Mouse (Mus musculus) thymus, postnatal 10 days (tissue): ENCODE measurements around the gene Lrrd1.
"Not testable (repeated sequence)": the region's sequence is repeated elsewhere in the genome, so short reads cannot be mapped to it uniquely, and the experiment has no call there.

Experiments
- DNase-seq, 2 experiments: peaks; one replicate each; pipeline ENCODE4 v3.0.0; 2021; ENCODE audit warnings: low spot score in 2 of 2

The Lrrd1 gene

DNA sequence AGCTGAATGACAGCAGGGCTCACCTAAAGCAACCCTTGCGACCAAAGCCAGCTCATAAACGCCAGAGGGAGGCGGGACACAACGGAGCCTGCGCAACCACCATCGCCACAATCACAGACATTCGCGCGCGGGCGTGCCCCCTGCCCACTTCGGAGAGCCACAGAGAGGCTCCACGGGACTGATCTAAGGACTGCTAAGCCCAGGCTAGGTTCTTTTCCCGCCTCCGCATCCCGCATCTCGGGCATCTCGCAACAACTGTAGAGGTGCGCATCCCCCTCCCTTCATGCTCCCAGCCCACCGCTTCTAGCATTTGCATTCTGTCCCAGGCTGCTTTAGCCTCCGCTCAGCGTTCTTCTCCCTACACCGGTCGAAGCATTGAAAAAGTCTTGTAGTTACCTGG lies at the start of gene Lrrd1:
TSS of gene Lrrd1 (plus strand) at position 148 of the 400 bp plus-strand sequence.
- no peak for DNase-seq

DNA sequence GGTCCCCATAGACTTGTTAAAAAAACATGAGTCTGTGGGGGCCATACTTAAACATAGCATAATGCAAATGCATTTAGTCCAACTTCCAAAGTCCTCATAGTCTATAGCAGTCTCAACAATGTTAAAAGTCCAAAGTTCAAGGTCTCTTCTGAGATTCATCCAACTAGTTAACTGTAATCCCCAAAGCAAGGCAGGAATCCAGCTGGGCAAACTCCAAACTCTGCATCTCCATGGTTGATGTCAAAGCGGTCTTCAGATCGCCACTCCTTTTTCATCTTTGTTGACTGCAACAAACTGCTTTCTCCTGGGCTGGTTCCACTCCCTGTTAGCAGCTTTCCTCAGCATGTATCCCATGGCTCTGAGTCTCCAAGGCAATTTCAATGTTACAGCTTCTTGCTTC lies 47.9 kb upstream of the Lrrd1 start:
- not testable (repeated sequence) for DNase-seq

DNA sequence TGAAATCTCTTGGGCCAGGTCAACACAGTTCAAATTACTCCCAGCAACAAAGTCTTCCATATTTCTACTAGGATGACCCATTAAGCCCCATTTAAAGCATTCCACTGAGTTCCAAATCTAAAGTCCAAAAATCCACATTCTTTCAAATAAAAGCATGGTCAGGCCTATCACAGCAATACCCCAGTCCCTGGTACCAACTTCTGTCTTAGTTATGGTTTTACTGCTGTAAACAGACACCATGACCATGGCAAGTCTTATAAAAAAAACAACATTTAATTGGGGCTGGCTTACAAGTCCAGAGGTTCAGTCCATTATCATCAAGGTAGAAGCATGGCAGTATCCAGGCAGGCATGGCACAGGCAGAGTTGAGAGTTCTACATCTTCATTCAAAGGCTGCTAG lies 46.3 kb upstream of the Lrrd1 start:
- not testable (repeated sequence) for DNase-seq

DNA sequence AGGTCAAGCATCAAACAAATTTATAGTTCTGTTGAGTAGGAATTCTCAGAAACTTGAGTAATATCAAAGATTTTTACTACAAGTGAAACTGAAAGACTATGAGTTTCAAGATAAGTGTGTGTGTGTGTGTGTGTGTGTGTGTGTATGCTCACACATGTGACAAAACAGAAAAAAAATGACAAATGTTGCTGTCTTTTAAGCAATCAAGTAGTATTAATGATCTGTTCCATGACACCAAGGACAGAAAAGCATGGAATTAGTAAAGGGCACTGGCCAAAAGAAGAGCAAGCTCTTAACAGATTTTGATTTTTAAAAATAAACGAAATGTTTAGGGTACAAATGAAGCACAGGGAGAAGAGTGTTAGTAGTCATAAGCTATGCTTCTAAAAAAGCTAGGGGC lies 44.9 kb upstream of the Lrrd1 start:
- DNase-seq, result no peak

DNA sequence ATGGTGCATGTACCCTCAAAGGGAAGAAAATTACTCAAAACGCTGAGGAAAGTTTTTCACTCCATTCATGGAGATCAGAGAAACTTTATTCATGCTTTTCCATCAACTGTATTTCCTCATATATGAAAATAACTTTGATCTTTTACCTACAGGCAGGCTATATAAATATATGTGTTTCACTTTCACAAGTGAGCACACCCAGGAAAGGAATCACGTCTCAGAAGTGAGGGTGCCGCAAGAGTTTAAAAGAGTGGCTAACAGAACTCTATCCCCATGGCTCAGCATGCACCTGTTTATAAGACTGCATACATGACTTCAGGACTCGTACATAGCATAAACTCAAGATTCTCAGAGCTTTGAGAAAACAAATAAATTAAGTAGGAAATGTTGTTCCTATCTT lies 44.1 kb upstream of the Lrrd1 start:
- no peak for DNase-seq

DNA sequence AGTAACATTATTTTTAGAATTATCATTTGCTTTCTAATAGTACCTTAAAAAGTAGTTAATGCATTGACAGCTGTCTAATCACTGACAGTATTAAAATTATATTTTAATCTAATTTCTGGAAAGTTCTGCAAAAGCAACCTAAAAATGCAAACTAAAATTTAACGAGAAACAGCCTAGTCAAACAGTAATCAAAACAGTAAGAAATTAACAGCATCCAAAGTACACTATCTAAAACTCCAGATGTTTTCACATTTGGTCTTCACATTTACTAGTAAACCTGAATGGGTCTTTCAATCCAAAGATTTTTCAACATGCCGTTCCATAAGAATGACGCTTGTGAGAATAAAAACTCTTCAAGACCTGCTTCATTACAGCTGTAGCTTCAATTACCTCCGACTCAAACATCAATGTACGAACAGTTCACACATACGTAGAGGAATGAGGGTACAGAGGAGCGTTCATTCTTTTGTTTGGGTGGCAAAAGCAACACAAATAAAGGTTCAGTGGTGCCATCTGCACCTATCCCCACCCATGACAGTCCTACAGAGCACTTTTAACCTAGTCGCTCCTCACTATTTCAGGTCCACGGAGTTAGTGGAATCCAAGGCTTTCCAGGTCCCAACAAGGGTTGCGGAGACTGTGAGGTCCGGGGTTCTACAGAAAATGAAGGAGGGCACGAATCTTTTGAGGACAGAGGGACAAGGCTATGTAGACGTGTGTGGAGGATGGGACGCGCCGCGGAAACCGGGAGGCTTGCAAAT lies 43.1 kb upstream of the Lrrd1 start:
- DNase-seq, result no peak

DNA sequence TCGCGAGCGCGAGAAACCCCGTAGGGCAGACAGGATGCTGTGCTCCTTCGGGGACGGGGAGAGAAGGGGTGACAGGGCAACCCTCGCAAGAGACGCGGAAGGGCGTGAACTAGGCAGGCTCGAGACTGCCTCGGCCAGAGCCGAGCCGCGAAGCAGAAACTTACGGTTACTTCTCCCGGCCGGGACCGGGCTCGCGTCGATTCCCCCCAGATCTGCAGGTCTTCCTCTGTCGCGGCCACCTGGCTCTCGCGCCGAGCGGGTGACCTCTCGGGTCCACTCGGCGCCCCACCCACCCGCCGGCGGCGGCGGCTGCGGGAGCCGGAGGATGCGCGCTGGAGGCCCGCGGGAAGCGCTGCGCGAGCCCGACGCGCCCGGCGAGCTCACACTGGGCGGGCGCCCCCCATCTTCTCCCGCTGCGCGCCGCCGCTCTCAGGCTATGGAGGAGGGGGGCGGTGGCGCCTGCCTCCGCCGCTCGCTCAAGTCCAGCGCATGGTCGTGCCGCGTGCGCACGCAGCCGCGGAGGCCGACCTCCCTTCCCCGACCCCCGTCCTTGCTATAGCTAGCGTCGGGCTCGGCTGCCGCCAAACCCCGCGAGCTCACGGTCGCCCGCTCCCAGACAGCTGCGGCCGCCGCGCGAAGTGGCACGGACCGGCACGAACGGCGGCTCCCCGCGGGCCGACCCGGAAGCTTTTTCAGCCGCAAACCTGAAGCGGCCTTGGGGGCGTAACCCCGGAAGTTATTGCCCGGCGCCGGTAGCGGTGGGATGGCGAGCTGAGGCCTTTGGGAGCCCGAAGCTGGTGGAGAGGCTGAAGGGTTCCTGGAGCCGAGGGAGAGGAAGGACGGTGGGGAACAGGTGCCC lies 42.3 kb upstream of the Lrrd1 start, which contains the start of the genes Ankib1 and Krit1:
TSS of gene Ankib1 (minus strand) at position 493 of the 859 bp plus-strand sequence.
TSS of gene Krit1 (plus strand) at position 752 of the 859 bp plus-strand sequence.
- peak; percentile 82 to 86 for DNase-seq

DNA sequence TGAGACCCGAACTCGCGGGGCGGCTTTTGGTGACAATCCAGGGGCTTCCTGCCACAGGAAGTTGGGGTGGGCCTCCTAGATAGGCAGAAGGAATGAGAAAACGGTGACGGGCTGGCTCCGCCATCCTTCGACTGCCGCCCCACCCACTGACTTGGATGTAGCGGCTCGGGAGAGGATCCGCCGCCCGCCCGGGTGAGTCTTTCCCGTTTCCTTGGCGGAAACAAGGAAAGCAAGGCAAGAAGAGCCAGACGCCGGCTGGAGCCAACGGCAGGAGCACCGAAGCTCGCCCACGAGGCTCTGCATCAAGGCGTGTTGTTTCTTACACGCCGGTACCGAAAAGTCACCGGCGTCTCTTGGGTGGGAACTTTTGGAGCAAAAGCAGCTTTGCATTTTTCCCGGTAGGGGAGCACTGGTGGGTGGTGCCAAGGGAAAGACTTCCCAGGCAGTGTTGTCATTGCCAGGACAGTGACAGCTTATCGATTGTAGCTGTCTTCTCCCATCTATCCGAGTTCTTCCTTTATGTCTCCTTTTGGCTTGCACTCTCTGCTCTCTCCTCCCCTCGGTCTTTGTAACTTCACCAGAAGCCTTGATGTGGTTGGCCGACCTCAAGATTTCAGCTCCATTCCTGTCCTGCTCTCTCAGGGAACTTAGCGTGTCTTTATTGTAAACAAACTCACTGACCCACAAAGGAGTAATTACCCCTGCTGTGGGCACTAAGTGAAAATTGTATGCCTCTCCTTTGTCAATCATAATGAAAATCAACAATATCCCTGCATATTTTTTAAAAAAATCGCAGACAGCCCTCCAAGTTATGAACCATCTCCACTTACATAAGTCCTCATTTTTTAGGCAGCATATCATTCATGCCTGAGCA lies 41.4 kb upstream of the Lrrd1 start:
- peak in 1 of 2 experiments; percentile 10 for DNase-seq

DNA sequence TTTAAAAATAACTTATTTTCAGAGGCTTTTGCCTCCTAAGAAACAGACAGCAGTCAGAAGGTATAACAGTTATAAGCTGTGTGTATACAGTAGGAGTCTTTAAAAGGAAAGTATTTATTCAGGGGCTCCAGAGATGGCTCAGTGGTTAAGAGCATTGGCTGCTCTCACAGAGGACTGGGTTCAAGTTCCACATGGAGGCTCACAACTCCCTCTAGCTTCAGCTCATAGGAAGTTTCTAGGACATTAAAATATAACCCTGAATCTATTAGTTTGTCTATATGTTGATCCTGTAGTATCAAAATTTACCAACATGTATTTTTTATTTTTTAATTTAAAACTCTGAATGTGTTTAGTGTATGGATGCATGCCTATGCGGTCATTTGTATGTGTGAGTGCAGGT lies 36.5 kb upstream of the Lrrd1 start:
- no peak for DNase-seq

DNA sequence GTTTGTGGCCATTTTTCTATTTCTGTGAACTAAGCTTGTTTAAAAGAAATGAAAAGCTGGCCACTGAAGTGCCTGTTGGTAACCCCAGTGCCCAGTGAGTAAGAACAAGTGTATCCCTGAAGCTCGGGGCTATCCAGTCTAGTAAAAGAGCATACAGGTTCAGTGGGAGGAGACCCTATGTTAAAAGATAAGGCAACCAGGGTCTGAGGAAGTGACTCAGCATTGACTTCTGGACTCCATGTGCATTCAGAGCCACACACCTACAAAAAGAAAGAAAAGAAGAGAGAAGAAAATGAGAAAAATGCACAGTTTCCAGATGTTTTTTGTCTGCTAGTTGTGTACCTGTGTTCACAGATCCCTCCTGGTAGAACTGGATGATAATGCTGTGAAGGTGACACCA lies 10.9 kb upstream of the Lrrd1 start:
- DNase-seq, result no peak

DNA sequence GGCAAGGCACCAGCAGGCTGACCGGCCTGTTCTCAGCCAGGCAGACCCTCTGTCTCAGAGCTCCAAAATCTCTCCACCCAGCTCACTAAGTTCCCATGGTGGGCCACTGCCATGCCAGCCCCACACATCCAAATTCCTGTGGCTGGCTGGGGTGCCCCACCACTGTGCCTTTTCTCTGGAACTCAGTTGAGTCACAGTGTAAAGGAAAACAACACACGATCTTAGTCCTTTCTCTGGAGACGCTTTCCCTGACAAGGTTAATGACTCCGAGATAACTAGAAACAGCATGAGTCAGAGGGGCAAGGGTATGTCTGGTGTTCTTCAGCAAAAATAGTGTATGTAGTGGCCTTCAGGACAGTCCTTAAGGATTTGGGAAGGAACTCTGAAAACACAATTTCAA lies 25.2 kb downstream of the Lrrd1 start:
- DNase-seq, result no peak

DNA sequence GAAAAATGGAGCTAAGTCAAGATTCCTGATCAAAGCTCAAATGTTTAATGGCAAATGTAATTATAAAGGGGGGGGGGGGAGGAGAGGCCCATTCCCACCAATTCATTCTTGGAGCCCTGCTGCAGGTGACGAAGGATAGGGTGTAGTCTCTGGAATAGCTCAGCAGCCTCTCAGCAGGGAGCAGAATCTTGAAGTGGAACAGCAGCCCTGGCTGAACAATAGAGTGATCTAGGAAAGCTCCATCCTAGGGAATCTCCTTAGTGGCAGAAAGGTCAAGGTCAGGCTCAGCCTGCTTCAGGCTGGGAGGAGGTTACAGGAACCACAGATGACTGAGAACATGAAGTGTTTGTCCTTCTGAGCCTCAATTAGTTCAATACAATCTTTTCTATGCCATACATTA lies 27.4 kb downstream of the Lrrd1 start:
- DNase-seq, result no peak

DNA sequence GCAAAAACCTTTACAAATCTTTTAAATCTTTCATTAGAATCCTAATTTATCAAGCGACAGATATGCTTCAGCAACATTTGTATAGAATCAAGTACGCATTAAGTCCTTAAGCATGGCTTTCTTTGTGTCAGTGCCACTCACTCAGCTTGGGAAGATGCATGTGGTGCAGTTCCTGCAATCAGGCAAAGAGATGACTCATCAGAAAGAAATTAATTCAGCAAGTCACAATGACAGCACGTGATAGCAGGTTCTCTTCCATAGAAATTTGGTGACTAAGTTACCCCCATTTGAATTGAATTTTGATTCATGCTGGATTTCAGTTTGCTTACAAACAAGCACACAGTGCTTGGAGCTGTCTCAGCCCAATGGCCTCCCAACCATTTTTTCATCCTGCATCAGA lies 28.5 kb downstream of the Lrrd1 start:
- DNase-seq, result no peak

DNA sequence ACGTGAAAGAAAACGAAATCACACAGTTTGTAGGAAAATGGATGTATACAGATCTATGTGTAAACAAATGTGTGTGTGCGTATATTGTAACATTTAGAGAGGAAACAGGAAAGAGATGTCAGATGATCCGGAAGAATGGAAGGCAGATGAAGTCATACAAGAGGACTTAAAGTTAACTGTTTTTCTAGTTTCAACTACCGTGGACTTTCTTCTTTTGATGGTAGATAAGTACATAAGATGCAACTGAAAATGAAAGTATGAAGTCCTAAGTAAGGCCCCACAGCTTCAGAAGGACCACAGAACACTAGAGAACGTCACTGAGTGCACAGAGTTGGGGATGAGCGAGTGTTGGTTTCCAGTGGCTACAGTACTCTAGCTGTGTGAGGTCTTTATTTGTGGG lies 41.9 kb downstream of the Lrrd1 start:
- not testable (repeated sequence) for DNase-seq

DNA sequence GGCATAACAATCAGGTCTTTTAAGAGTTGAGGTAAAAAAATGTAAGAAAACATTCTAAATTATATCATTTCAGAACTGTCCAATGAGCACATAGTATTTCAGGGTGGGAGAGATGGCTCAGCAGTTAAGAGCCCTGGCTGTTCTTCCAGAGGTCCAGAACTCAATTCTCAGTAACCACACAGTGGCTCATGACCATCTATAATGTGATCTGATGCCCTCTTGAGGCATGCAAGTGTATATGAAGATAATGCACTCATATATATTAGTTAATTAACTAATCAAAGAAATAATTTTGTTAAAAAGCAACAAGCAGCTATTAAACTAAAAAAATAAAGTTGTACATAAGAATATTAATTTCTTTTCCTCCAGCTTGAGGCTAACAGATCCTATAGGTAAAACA lies 44.2 kb downstream of the Lrrd1 start:
- no peak for DNase-seq

DNA sequence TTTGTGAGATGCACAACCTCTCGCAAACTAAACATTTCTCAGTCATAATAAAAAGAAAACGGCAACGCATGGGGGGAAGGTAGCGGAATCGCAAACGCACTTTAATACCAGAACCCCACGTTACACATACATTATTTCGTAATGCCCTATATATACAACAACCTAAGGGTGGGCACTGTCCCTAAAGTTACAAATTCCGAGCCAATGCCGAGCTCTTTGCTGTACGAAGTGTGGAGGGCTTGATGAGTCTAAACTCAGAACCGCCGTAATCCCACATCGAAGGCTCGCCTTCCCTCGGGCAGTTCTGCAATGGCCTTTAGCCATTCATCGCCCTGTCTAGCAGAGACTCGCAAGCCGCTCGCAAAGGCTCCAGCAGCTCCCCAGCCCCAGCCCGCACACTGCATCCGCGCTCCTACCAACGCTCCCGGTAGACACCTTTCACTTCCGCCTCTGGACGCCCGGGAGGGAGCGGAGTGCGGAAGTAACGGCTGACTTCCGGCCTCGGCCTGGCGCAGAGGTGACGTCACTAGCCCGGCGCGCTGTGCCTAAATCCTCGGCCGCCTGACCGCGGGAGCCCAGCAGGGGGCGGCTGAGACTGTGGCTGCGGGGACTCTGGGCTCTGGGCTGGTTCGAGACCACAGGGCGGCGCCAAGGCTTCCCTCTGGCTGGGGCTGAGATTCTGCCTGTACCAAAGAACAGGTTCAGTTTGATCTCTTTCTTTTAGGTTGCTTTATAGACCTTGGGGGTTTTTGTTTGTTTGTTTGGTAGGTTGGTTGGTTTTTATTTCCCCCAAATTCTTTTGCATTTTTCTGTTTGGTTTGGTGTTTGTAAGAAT lies 48.7 kb downstream of the Lrrd1 start, which contains the start of gene Mterf1a:
TSS of gene Mterf1a (minus strand) at position 475 of the 835 bp plus-strand sequence.
- DNase-seq, result peak; percentile 14 to 38

DNA sequence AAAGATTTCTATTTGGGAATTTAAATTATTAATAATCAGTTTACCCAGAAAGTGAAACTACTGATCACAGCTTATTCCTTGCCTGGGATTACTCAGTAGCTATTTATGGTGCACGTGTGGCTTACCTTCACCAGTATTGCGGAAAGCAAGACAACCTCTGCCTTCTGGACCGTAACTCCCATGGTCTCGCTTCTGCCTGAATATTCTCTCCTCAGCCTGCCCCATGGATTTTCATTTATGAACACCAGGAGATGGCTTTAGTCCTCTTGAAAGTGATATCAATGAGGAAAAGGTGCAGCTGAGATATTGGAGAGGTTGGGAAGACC lies 49.3 kb downstream of the Lrrd1 start:
- DNase-seq, result not testable (repeated sequence)

DNA sequence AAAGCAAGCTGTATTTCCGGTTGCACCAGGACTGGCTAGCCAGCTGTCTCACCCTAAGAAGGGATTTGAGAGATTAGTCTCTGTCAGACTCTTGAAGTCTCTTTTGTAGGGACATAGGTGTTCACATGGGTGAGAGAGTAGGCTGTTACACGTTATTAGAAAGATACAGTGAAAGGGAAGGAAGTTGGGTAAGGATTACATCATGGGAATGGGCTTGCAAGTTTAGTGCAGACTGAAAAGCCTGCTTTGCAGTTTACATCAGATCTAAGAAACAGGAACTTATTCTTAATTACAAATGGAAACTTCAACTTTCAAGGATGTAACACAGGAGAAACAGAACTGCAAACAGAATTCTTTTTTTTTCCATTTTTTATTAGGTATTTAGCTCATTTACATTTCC lies 60.5 kb downstream of the Lrrd1 start:
- no peak for DNase-seq
